Mouse (Mus musculus) bone marrow macrophage, adult 2 months (primary cell): Measurements from ENCODE around the gene Ift22.

ENCODE experiments used
- CTCF ChIP-seq: IDR thresholded peaks from 2 replicates; pipeline ENCODE4 v1.5.1; 2012; ENCODE audit warnings: low read depth, mild to moderate bottlenecking, low read length, moderate library complexity
- POLR2A ChIP-seq: IDR thresholded peaks from 2 replicates; pipeline ENCODE4 v1.6.1; 2012; ENCODE audit warnings: mild to moderate bottlenecking, low read depth, low read length, borderline replicate concordance

DNA sequence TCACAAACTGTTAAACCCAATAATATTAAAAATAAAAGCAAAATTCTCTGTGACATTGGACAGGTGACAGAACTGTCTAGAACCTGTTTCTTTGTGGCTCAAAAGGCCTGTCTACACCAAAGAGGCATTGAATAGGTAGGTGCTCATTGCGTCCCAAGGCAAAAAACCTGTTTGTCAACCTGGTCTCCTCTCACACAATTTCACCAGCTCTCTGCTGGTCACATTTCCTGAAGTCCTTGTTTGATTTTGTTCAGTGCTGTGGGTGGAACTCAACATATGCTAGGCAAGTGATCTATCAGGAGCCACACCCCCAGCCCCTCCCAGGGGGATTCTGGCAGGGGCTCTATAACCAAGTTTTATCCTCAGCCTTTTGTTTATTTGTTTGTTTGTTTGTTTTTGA, 49.3 kb downstream of the Ift22 start:
- no peak for TF ChIP-seq CTCF
- TF ChIP-seq POLR2A: no peak
